Mouse (Mus musculus): ENCODE measurements around the gene Eva1c. TPM values are rescaled to one million over a fixed set of nuclear protein-coding genes. Genes with fewer than 3 reads are reported as not detected.

Eva1c gene
- polyA plus RNA-seq, 1 experiment from 2014 or later: 3.3 TPM

GRCm38 (mm10) chr16:90829136-90829535 lies 2.6 kb downstream of the Eva1c start:
- no peak overlapping the region for H3K9ac ChIP-seq (replicated peaks)
- no peaks in the 10 kb centered on the region for H3K9me3 ChIP-seq
- H3K27me3 ChIP-seq: peaks cover 64% of the 10 kb centered on the region
- no peak overlapping the region for H3K4me2 ChIP-seq (replicated peaks)
- H3K4me1 ChIP-seq: peaks cover 34% of the 10 kb centered on the region
- H3K27ac ChIP-seq (replicated peaks): no peak overlapping the region
- no peaks in the 10 kb centered on the region for H3K36me3 ChIP-seq
- ATAC-seq (ENCODE audit: low FRiP score, low read depth): no peak
- no peak overlapping the region for H3K4me3 ChIP-seq
- 79% methylated on average over 7 of the region's 7 CpGs for WGBS

DNA sequence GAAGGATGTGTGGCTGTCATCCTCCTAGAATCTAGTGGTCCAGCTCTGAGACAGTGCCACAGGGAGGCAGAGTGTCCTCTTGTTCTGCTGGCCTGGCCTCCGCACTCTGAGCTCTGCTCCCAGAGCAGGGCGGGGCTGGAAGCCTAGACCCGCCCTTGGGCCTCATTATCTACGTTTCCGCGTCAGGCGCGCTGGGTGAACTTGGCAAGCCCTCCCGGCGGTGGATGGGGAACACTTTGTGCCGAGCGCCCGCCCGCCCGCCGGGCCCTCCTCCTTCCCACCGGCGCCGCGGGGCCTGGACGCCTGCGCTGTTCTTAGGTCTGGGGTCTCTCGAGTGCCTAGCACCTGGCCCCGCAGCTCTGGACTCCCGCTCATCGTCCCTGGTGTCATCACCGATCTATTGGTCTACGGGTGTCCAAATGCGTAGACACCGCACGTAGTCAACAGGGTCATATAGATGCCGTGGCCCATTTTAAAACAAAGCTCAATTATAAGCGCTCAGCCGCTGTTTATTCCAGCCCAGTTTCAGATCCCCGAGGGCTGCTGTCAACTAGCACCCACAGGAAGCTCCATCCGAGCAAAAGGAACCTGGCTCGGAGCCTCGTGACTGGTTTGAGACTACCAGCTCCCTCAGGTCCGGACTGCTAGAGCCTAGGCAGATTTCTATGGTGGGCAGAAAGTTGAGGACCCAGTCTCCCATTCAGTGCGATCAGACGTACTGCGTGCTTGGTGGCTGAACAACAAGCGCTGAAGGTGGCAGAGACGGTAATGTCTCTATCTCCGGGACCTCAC lies 3.6 kb downstream of the Eva1c start:
- peak; percentile 71 for ATAC-seq (ENCODE audit: low FRiP score, low read depth)
- Histone ChIP-seq H3K27ac (replicated peaks) (no peak overlapping the region), H3K4me2 (replicated peaks) (peak overlapping the region; percentile 87), H3K4me3 (peak overlapping the region; percentile 47), H3K9me3 (no peaks in the 10 kb centered on the region), H3K36me3 (no peaks in the 10 kb centered on the region), H3K9ac (replicated peaks) (peak overlapping the region; percentile 63), H3K4me1 (peaks cover 34% of the 10 kb centered on the region), H3K27me3 (peaks cover 70% of the 10 kb centered on the region)
- under 1% methylated on average over 45 of the region's 45 CpGs for WGBS

DNA sequence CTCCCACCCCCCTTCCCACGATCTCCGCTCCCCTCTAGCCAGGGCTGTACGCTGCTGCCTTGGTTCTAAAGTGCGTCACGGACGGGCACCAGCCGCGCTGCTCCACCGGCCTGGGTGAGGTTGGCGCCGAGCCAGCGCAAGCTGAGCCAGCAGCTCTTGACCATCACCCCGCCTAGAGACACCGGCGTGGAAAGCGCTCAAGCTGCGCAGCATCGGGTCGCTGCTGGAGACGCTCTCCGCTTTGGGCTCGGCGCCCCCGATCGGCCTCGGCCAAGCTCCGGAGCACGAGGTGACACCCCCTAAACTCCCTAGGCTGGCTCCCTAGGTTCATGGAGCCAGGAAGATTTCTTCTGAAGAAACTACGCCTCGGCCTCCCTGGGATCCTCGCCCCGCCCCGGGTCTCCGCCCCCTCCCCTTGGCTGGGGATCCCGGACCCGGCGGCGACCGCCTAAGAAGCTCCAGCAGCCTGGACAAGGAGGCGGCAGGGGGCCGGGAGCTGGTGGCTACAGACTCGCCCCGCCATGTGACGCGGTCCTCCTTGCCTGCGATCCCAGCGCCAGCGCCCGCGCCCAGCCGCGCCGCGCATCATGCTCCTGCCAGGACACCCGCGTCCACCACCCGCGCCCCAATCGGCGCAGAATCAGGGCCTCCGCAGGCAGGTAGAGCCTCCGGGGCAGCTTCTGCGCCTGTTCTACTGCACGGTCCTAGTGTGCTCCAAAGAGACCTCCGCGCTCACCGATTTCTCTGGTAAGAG lies 4.3 kb downstream of the Eva1c start:
- H3K4me1 ChIP-seq: peaks cover 34% of the 10 kb centered on the region
- peak; percentile 81 for ATAC-seq (ENCODE audit: low FRiP score, low read depth)
- H3K36me3 ChIP-seq: no peaks in the 10 kb centered on the region
- H3K9ac ChIP-seq (replicated peaks): peak overlapping the region; percentile 63
- peaks cover 72% of the 10 kb centered on the region for H3K27me3 ChIP-seq
- peak overlapping the region; percentile 47 for H3K4me3 ChIP-seq
- no peak overlapping the region for H3K27ac ChIP-seq (replicated peaks)
- H3K4me2 ChIP-seq (replicated peaks): peak overlapping the region; percentile 87
- whole genome bisulfite sequencing: 1% methylated on average over 67 of the region's 67 CpGs
- no peaks in the 10 kb centered on the region for H3K9me3 ChIP-seq

DNA sequence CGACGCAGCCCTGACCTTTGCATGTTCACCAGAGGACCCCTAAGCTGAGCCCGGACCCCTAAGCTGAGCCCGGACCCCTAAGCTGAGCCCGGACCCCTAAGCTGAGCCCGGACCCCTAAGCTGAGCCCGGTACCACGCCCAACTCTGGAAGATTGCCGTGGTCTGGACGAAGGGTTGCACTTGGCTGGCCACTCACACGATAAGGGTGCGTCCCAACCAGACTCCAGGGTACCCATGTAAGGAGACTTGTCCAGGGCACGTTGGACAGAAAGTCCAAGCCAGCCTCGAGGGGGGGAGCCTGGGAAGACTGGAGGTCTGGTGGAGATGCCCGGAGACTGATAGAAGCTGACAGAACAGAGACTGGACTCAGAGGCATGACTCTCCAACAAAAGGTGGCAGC lies 5.2 kb downstream of the Eva1c start:
- Histone ChIP-seq H3K27ac (replicated peaks) (no peak overlapping the region), H3K4me3 (peak overlapping the region; percentile 47), H3K36me3 (no peaks in the 10 kb centered on the region), H3K27me3 (peaks cover 72% of the 10 kb centered on the region), H3K4me1 (peaks cover 34% of the 10 kb centered on the region), H3K9ac (replicated peaks) (no peak overlapping the region), H3K4me2 (replicated peaks) (peak overlapping the region; percentile 87), H3K9me3 (no peaks in the 10 kb centered on the region)
- ATAC-seq (ENCODE audit: low FRiP score, low read depth): no peak
- 29% methylated on average over 15 of the region's 15 CpGs for WGBS

DNA sequence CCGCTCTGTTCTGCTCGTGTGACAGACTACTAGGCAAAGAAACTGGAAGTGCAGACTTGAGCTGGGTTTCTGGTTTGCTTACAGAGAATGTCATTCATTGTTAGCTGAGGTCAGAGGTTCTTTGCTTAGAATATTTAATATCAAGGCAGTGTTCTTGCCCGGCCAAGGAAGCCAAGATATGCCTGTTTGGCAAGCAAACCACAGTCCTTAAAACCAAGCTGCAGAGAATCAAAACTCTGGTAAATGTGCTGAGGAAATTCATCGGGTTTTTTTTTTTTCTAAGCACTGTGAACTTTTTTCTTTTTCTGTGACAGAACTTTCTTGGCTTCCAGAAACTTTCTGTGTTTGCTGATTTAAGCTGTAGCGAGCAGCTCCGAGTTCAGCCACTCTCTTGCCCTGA lies 6.0 kb downstream of the Eva1c start:
- 0 out of 2 replicates have a peak overlapping the region, but pooled peaks have one; percentile 1 for H3K4me2 ChIP-seq (replicated peaks)
- no peak overlapping the region for H3K4me3 ChIP-seq
- no peak for ATAC-seq (ENCODE audit: low FRiP score, low read depth)
- no peak overlapping the region for H3K27ac ChIP-seq (replicated peaks)
- H3K9ac ChIP-seq (replicated peaks): no peak overlapping the region
- peaks cover 72% of the 10 kb centered on the region for H3K27me3 ChIP-seq
- WGBS: 42% methylated on average over 6 of the region's 6 CpGs
- no peaks in the 10 kb centered on the region for H3K9me3 ChIP-seq
- H3K36me3 ChIP-seq: no peaks in the 10 kb centered on the region
- H3K4me1 ChIP-seq: peaks cover 34% of the 10 kb centered on the region

GRCm38 (mm10) chr16:90833041-90833791 lies 6.7 kb downstream of the Eva1c start:
- Histone ChIP-seq H3K4me2 (replicated peaks) (no peak overlapping the region), H3K9ac (replicated peaks) (no peak overlapping the region), H3K36me3 (no peaks in the 10 kb centered on the region), H3K4me3 (no peak overlapping the region), H3K27ac (replicated peaks) (no peak overlapping the region), H3K4me1 (peaks cover 34% of the 10 kb centered on the region), H3K27me3 (peaks cover 70% of the 10 kb centered on the region), H3K9me3 (no peaks in the 10 kb centered on the region)
- WGBS: 27% methylated on average over 9 of the region's 9 CpGs
- ATAC-seq (ENCODE audit: low FRiP score, low read depth): no peak

DNA sequence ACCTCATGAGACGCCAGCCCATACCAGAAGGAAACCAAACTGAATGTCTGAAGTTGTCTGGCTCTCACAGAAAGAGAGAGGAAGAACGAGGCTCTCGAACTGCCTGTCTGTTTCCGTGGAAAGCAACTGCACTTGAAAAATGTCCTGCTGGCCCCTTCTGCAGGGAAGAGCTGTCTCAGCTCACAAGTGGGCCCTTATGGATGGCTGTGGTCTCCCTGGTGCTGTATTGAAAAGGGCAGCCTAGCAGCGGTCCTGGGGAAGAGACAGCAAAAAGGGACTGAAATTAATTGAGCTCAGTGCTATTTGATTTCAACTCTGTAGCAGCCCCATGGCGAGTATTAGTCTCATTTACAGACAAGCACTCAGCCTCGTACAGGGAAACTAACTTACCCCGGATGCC lies 10.9 kb downstream of the Eva1c start:
- 73% methylated on average over 8 of the region's 8 CpGs for WGBS
- H3K9me3 ChIP-seq: no peaks in the 10 kb centered on the region
- no peak for ATAC-seq (ENCODE audit: low FRiP score, low read depth)
- H3K4me3 ChIP-seq: no peak overlapping the region
- 0 out of 2 replicates have a peak overlapping the region, but pooled peaks have one; percentile 25 for H3K27ac ChIP-seq (replicated peaks)
- peaks cover 31% of the 10 kb centered on the region for H3K27me3 ChIP-seq
- no peak overlapping the region for H3K9ac ChIP-seq (replicated peaks)
- peaks cover 32% of the 10 kb centered on the region for H3K4me1 ChIP-seq
- no peaks in the 10 kb centered on the region for H3K36me3 ChIP-seq
- no peak overlapping the region for H3K4me2 ChIP-seq (replicated peaks)

DNA sequence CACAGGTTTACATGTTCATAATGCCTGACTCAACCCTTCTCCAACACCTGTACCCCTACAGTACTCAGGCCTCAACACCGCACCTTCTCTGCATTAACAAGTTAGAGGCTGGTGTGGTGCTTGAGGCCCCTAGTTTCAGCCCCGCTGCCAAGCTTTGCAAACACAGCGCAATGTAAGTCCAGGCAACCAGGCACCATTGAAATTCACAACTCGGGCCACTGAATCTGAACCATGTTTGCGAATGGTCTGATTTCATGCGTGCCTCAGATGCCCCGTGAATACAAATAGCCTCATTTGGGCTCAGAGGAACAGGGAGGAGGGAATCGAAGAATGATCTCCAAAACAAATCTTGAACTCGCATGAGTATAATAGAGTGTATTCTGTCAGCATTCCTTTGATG lies 15.6 kb downstream of the Eva1c start:
- Histone ChIP-seq H3K9ac (replicated peaks) (no peak overlapping the region; the same call in 1 of the 2 replicates), H3K4me1 (peaks cover 44% of the 10 kb centered on the region), H3K27me3 (peaks cover 7% of the 10 kb centered on the region; the same call in 1 of the 2 replicates), H3K4me2 (replicated peaks) (peak overlapping the region; percentile 29), H3K36me3 (no peaks in the 10 kb centered on the region), H3K9me3 (no peaks in the 10 kb centered on the region), H3K27ac (replicated peaks) (peak overlapping the region; percentile 73), H3K4me3 (no peak overlapping the region)
- peak; percentile 53 for ATAC-seq (ENCODE audit: low FRiP score, low read depth)
- 19% methylated on average over 9 of the region's 9 CpGs for WGBS

- ATAC-seq (ENCODE audit: low FRiP score, low read depth): no peak
- peaks cover 49% of the 10 kb centered on the region for H3K4me1 ChIP-seq
- no peaks in the 10 kb centered on the region for H3K36me3 ChIP-seq
- H3K27me3 ChIP-seq: 0 out of 2 replicates have a peak, but pooled peaks cover 11% of the 10 kb centered on the region
- H3K4me2 ChIP-seq (replicated peaks): no peak overlapping the region
- H3K9me3 ChIP-seq: no peaks in the 10 kb centered on the region
- H3K4me3 ChIP-seq: no peak overlapping the region
- H3K9ac ChIP-seq (replicated peaks): no peak overlapping the region
- 0 out of 2 replicates have a peak overlapping the region, but pooled peaks have one; percentile 15 for H3K27ac ChIP-seq (replicated peaks)
- WGBS: 71% methylated on average over 6 of the region's 6 CpGs
Measured at GRCm38 (mm10) chr16:90845038-90845437, 18.5 kb downstream of the Eva1c start.

GRCm38 (mm10) chr16:90845591-90845990 lies 19.1 kb downstream of the Eva1c start:
- Histone ChIP-seq H3K4me3 (no peak overlapping the region), H3K27ac (replicated peaks) (0 out of 2 replicates have a peak overlapping the region, but pooled peaks have one; percentile 15), H3K27me3 (0 out of 2 replicates have a peak, but pooled peaks cover 11% of the 10 kb centered on the region), H3K36me3 (no peaks in the 10 kb centered on the region), H3K9me3 (no peaks in the 10 kb centered on the region), H3K4me2 (replicated peaks) (no peak overlapping the region), H3K4me1 (peaks cover 47% of the 10 kb centered on the region), H3K9ac (replicated peaks) (no peak overlapping the region)
- 65% methylated on average over 13 of the region's 13 CpGs for WGBS
- no peak for ATAC-seq (ENCODE audit: low FRiP score, low read depth)

DNA sequence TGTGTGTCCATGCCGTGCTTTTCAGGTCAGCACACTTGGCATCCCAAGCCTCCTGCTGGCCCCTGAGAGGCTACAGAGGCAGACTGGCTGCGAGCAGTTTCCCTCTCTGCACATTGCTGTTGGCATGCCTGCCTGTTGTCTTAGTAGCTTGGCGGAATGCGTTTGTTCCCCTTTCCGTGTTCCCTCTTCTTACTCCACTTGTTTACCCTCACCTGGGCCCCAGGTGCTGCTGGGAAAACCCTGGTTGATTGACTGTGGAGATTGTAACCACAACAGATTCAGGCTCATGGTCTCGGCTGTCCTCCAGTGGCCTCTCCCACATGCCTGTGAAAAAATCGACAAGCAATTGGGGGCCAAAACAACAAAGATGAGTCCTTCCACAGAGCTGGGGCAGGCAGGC lies 22.2 kb downstream of the Eva1c start:
- no peak overlapping the region for H3K4me3 ChIP-seq
- H3K9me3 ChIP-seq: no peaks in the 10 kb centered on the region
- no peak overlapping the region for H3K27ac ChIP-seq (replicated peaks)
- H3K9ac ChIP-seq (replicated peaks): no peak overlapping the region
- 0 out of 2 replicates have a peak, but pooled peaks cover 11% of the 10 kb centered on the region for H3K27me3 ChIP-seq
- ATAC-seq (ENCODE audit: low FRiP score, low read depth): no peak
- no peak overlapping the region for H3K4me2 ChIP-seq (replicated peaks)
- H3K36me3 ChIP-seq: no peaks in the 10 kb centered on the region
- peaks cover 26% of the 10 kb centered on the region for H3K4me1 ChIP-seq
- 82% methylated on average over 7 of the region's 7 CpGs for WGBS

Data from midbrain, embryonic 12.5 days (tissue).